Mouse (Mus musculus) right cerebral cortex, adult 2 months (tissue): ENCODE data around the gene Fnbp1l.
A peak's percentile ranks its signal among the peaks of the same experiment; 100 is the strongest.

Source experiments
- DNase-seq, 2 experiments: peaks; one replicate each; pipeline ENCODE4 v3.0.0; 2021 to 2022; ENCODE audit warnings: low spot score in 2 of 2

The Fnbp1l gene

GRCm38 (mm10) chr3:122618991-122619930 is at the start of gene Fnbp1l:
Gene Fnbp1l, minus strand, starts transcription at chr3:122619715.
- peak; percentile 68 to 79 for DNase-seq

DNA sequence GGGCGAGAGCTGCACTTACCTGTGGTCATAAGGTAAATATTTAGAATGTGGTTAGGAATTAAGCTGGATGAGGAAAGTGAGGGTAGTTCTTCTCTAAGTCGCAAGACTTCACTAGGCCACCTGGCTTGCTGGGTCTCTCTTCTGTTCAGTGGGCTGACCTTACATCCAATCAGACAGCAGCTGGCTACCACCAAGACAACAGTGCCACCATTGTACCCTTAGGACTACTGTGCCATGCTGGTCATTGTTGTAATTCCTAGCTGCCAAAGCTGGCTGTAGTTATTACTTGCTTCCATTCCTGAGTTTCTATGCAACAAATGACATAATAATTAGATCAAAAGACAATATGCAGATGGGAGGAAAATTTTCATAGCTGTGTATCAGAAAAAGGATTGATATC is 41.3 kb upstream of the Fnbp1l start:
- no peak for DNase-seq

DNA sequence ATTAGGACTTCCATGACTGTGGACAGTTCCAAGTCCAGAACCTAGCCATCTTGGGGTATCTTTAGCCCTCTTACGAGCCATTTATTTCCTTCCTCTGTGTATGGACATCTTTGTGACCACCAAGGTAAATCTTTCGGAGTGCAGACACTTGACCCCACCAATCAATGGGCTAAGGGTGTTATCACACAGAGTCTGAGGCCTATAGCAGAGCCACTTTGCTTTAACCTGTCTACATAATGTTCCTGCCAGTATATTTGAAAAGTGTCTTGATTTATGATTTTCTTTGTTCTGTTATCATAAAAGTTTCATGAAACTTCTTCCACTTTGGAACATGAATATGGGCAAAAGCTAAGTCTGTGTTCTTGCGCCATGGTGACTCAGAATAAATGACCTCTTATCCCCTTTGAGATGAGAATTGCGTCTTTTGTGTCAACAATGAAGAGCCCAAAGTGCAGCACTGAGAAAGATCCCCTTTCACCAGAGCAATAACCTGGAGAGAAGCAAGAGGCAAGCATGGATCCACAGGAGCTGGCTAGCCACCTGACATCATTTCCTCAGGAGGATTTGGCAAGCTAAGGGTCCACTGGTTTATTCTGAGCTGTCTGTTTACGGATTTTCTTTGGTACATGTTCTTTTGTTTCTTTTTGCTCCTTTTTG is 39.9 kb upstream of the Fnbp1l start:
- no peak for DNase-seq

DNA sequence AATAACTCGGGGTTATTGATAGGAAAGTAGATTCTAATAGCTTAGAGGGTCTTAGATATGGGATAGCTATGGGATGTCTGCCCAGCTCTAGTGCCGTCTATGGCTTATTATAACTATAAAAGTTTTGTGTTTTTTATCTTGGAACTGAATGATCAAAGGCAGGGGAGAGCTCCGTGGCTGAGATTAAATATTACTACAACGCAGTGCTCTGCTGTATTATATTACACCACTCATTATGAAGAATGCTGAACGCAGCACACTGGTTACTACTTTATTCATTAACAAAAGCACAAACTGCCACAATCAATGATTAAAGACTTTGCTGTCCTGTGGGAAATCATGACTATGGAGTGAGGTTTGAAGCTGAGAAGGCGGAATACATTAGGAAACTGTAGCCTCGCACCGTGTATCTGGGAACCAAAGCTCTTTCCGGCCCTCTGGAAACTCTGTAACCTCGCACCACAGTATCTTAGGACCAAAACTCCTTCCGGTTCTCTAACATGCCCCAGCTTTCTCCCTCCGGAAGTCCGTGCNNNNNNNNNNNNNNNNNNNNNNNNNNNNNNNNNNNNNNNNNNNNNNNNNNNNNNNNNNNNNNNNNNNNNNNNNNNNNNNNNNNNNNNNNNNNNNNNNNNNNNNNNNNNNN is 27.8 kb upstream of the Fnbp1l start:
- no peak for DNase-seq

DNA sequence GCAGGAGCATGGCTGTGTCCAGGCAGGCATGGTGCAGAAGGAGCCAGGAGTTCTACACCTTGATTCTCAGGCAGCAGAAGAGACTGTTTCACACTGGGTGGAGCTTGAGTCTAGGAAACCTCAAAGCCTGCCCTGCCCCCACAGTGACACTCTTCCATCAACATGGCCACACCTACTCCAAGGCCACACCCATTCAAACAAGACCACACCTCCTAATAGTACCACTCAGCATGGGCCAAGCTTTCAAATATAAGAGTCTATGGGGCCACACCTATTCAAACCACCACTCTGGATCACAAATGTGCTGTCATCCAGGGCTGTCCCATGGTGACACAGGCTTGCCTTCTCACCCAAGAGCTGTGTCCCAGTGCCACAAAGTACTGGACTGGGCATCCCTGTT is 20.8 kb upstream of the Fnbp1l start:
- no peak for DNase-seq

DNA sequence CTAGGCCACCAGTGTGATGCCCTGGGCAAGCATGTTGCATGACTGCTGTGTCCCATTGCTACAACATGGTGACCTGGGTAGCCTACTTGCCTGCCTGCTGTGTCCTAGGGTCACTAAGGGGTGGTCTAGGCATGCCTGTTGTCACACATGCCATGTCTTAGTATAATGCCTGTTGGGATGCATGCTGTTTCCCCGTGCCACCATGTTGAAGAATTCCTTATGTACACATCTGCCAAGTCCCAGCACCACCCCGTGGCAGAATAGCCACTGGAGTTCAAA is 19.6 kb upstream of the Fnbp1l start:
- no peak for DNase-seq

DNA sequence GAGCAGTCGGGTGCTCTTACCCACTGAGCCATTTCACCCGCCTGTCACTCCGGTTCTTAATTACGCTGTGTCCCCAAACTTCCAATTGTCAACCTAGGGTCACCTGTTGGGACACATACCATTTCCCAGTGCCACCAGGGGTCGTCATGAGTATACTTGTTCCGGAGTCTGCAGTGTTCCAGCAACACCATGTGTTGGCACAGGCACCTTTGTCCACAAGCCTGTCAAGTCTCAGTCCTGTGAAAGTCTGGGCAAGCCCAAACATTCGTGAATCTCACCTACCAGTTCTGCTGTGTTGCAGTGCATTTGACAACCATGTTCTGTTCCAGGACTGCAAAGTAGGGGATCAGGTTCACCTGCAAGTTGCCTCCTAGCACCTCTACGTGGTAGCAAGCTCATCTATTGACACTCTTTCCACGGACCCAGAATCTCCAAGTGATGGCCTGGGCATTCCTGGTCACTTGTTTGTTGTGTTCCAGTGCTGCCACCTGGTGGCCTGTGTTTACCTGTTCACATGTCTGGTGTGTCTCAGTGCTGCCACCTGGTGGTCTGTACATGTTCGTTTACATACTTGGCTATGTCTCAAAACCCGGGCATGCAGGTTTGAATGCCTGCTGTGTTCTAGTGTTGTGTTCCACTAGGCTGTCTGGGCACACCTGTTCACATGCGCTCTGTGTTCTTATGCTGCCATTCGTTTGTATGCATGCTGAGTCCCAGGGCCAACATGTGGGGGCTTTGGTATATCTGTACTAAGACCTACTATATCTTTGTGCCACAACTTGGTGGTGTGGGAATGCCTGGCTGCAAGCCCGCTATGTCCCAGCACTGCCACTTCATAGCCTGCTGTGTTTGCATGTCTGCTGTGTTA is 19.0 kb upstream of the Fnbp1l start:
- DNase-seq: peak; percentile 97 to 99

GRCm38 (mm10) chr3:122637280-122637679 is 17.8 kb upstream of the Fnbp1l start:
- no peak for DNase-seq

DNA sequence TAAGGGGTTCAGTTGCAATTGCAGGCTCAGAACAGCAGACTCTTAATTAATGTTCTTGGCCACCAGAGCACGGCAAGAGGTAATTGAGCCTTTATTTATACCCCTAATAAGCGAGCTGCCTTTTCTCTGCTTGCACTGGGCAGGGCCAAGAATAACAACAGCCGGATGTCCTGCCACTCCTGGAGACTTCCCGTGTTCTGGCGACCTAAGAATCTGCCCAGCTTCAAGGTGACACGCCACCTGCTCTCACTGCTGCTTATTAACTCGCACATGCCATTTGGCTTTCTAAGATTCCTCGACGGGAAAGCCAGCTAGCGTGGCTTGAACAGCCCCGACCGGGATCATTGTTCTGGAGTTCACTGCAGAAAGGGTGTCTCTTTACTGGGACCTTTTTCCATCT is 15.7 kb upstream of the Fnbp1l start:
- DNase-seq: no peak

DNA sequence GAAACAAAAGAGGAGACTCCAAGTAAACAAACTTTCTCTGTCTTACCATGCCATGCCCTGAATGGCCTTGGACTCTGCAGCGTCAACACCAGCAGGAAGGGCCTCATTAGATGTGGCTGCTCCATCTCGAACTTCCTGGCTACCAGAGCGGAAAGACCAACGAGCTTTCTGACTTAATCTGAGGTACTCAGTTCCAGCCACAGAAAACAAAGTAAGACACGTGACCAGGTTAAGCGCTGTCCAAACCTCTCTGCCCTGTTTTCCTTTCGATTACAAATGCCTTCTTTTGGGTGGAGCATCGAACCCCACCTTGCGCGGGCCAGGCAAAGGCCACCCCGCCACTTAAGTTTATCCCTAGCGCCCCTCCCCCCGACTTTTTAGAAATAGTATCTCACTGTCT is 10.1 kb upstream of the Fnbp1l start:
- DNase-seq: no peak

- DNase-seq: no peak
These were observed 9.4 kb upstream of the Fnbp1l start for GRCm38 (mm10) chr3:122628956-122629355.

- DNase-seq: no peak
These were observed 9.0 kb upstream of the Fnbp1l start for GRCm38 (mm10) chr3:122628546-122628945.

DNA sequence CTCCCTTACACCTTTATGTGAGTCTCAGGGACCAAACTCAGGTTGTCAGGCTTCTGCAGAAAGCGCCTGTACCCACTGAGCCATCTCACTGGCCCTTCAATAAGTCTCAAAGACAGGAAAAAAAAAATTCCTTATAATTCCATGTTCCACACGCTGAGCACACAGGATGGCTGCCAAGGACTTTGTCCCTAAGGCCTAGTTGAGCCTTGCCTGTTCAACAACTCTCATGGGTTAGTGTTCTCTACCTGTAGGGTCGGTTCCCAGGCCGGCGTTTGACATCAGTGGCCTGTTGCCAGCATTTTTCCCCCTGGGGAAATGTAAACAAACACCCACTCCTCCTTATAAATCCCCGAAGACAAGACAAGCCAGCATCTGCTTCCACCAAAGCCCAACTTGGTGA is 8.3 kb upstream of the Fnbp1l start:
- DNase-seq: no peak

GRCm38 (mm10) chr3:122624591-122624990 is 5.1 kb upstream of the Fnbp1l start:
- no peak for DNase-seq

GRCm38 (mm10) chr3:122620285-122620931 is 893 bp upstream of the Fnbp1l start:
- peak; percentile 59 to 61 for DNase-seq

- DNase-seq: no peak
These were observed 393 bp upstream of the Fnbp1l start for GRCm38 (mm10) chr3:122619931-122620284.

GRCm38 (mm10) chr3:122618402-122618801 is 1.1 kb downstream of the Fnbp1l start:
- peak; percentile 41 to 62 for DNase-seq

DNA sequence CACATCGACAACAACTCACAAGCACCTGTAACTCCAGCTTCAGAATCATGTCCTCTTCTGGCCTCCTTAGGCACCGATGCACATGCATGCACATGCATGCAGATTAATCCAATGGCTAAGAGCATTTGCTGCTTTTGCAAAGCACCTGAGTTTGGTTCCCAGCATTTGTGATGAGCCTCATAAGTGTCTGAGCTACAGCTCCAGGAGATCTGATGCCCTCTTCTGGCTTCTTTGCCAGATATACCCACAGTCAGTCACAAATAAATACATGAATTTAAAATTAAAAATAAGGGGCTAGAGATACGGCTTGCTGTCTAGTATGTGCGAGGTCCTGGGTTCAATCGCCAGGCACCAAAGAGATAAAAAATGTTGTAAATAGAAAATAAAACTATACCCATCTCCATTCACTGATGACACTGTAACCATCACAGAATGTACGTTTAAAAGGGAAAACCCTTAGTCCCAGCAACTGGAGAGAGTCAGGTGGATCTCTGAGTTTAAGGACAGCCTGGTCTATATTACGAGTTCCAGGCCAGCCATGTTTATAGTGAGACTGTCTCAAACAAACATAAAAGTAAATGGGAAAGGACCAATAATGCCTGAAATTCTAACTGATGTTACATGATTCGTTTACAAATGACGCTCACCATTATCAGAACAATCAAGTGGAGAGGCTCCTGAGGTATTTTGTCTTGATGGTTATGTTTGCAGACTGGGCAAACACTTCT is 1.7 kb downstream of the Fnbp1l start:
- peak in 1 of 2 experiments; percentile 18 for DNase-seq

GRCm38 (mm10) chr3:122612537-122612936 is 7.0 kb downstream of the Fnbp1l start:
- no peak for DNase-seq

DNA sequence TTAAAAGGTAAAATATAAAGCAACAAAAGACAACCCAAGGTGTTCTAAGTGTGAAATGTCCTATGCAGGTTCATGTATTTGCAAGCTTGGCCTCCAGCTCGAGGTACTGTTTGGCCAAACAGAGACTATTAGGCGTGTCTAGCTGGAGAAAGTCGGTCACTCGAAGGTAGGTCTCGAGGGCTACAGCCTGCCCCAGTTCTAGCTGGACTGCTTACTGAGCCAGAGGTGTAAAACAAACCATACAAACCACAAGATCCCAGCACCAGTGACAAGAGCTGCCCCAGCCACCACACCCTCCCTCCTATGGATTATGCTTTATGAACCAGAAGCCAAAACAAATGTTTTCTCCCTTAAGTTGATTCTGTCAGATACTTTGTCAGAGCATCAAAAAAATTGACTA is 7.8 kb downstream of the Fnbp1l start:
- DNase-seq: no peak
